Mouse (Mus musculus): Measurements from ENCODE around the gene Nup62cl. TPM values are rescaled to one million over a fixed set of nuclear protein-coding genes. Genes with fewer than 3 reads are reported as not detected.
A peak's percentile ranks its signal among the peaks of the same experiment; 100 is the strongest.

Gene Nup62cl
- 1.4 and 1.9 TPM in 2 replicates for polyA plus RNA-seq (2014; fragmentation: Nextera tagmentation; extraction: Ambion mirVana)

GRCm38 (mm10) chrX:140062135-140062975 lies at the start of gene Nup62cl, which contains the start of gene Pih1h3b:
Gene Nup62cl, minus strand, starts transcription at chrX:140062712.
Gene Pih1h3b, plus strand, starts transcription at chrX:140062879.
- H3K27me3 ChIP-seq (ENCODE audit: control insufficient read depth, insufficient read depth, low read length), result peaks cover 43% of the 10 kb centered on the region
- WGBS, result 19% methylated on average over 63 of the region's 64 CpGs
- peaks cover 13% of the 10 kb centered on the region for H3K9me3 ChIP-seq (ENCODE audit: control insufficient read depth, low read length)
- peak within 1 kb of the TSS; percentile 54 for H3K4me2 ChIP-seq (replicated peaks)
- DNase-seq (ENCODE audit: low spot score) (peak; percentile 28), ATAC-seq (ENCODE audit: low FRiP score) (peak; percentile 69; the same call in 1 of the 2 replicates)
- no peaks in the 10 kb centered on the region for H3K36me3 ChIP-seq (replicated peaks; ENCODE audit: control insufficient read depth, insufficient read depth)
- H3K4me1 ChIP-seq (replicated peaks; ENCODE audit: control insufficient read depth, insufficient read depth, low read length), result no peaks in the 10 kb centered on the region; the same call in 1 of the 2 replicates
- H3K4me3 ChIP-seq (replicated peaks; ENCODE audit: low read length), result peak within 1 kb of the TSS; percentile 36
- H3K9ac ChIP-seq, result no peak within 1 kb of the TSS
- no peak within 1 kb of the TSS for H3K27ac ChIP-seq

- H3K4me1 ChIP-seq (replicated peaks; ENCODE audit: control insufficient read depth, insufficient read depth, low read length), result no peaks in the 10 kb centered on the region
- H3K4me2 ChIP-seq (replicated peaks), result no peak overlapping the region
- DNase-seq (ENCODE audit: low spot score) (no peak), ATAC-seq (ENCODE audit: low FRiP score) (no peak)
- no peak overlapping the region for H3K9ac ChIP-seq
- no peak overlapping the region for H3K4me3 ChIP-seq (replicated peaks; ENCODE audit: low read length)
- H3K27me3 ChIP-seq (ENCODE audit: control insufficient read depth, insufficient read depth, low read length), result 0 out of 2 replicates have a peak, but pooled peaks cover 3% of the 10 kb centered on the region
- no peak overlapping the region for H3K27ac ChIP-seq
- H3K9me3 ChIP-seq (ENCODE audit: control insufficient read depth, low read length), result no peaks in the 10 kb centered on the region
- WGBS, result 77% methylated on average over 2 of the region's 2 CpGs
- no peaks in the 10 kb centered on the region for H3K36me3 ChIP-seq (replicated peaks; ENCODE audit: control insufficient read depth, insufficient read depth)
Observed at GRCm38 (mm10) chrX:140094066-140094465, 31.6 kb upstream of the Nup62cl start.

- Histone ChIP-seq H3K27ac (no peak overlapping the region), H3K27me3 (ENCODE audit: control insufficient read depth, insufficient read depth, low read length) (peaks cover 12% of the 10 kb centered on the region; the same call in 1 of the 2 replicates), H3K4me3 (replicated peaks; ENCODE audit: low read length) (no peak overlapping the region), H3K9ac (no peak overlapping the region), H3K4me2 (replicated peaks) (no peak overlapping the region), H3K9me3 (ENCODE audit: control insufficient read depth, low read length) (no peaks in the 10 kb centered on the region), H3K36me3 (replicated peaks; ENCODE audit: control insufficient read depth, insufficient read depth) (no peaks in the 10 kb centered on the region), H3K4me1 (replicated peaks; ENCODE audit: control insufficient read depth, insufficient read depth, low read length) (no peaks in the 10 kb centered on the region)
- DNase-seq (ENCODE audit: low spot score), result no peak
- no peak for ATAC-seq (ENCODE audit: low FRiP score)
- 97% methylated on average over 2 of the region's 2 CpGs for WGBS
Observed at GRCm38 (mm10) chrX:140082535-140082934, 20.0 kb upstream of the Nup62cl start.

- H3K4me2 ChIP-seq (replicated peaks), result peak overlapping the region; percentile 54
- H3K9ac ChIP-seq, result no peak overlapping the region
- no peaks in the 10 kb centered on the region; the same call in 1 of the 2 replicates for H3K4me1 ChIP-seq (replicated peaks; ENCODE audit: control insufficient read depth, insufficient read depth, low read length)
- H3K9me3 ChIP-seq (ENCODE audit: control insufficient read depth, low read length), result peaks cover 13% of the 10 kb centered on the region
- H3K4me3 ChIP-seq (replicated peaks; ENCODE audit: low read length), result peak overlapping the region; percentile 36
- 19% methylated on average over 66 of the region's 90 CpGs for WGBS
- H3K27me3 ChIP-seq (ENCODE audit: control insufficient read depth, insufficient read depth, low read length), result peaks cover 47% of the 10 kb centered on the region
- ATAC-seq (ENCODE audit: low FRiP score) (no peak), DNase-seq (ENCODE audit: low spot score) (no peak)
- no peak overlapping the region for H3K27ac ChIP-seq
- no peaks in the 10 kb centered on the region for H3K36me3 ChIP-seq (replicated peaks; ENCODE audit: control insufficient read depth, insufficient read depth)
Observed at GRCm38 (mm10) chrX:140060886-140061874, 1.3 kb downstream of the Nup62cl start.

- Histone ChIP-seq H3K4me3 (replicated peaks; ENCODE audit: low read length) (peak overlapping the region; percentile 56), H3K27me3 (ENCODE audit: control insufficient read depth, insufficient read depth, low read length) (no peaks in the 10 kb centered on the region), H3K27ac (no peak overlapping the region), H3K9ac (peak overlapping the region; percentile 20; the same call in 1 of the 2 replicates), H3K4me2 (replicated peaks) (peak overlapping the region; percentile 57; the same call in 1 of the 2 replicates), H3K4me1 (replicated peaks; ENCODE audit: control insufficient read depth, insufficient read depth, low read length) (no peaks in the 10 kb centered on the region), H3K9me3 (ENCODE audit: control insufficient read depth, low read length) (no peaks in the 10 kb centered on the region), H3K36me3 (replicated peaks; ENCODE audit: control insufficient read depth, insufficient read depth) (0 out of 2 replicates have a peak, but pooled peaks cover 5% of the 10 kb centered on the region)
- 79% methylated on average over 4 of the region's 4 CpGs for WGBS
- peak; percentile 31; the same call in 1 of the 2 replicates for ATAC-seq (ENCODE audit: low FRiP score)
- DNase-seq (ENCODE audit: low spot score), result no peak
Observed at GRCm38 (mm10) chrX:139998691-139999065, 63.8 kb downstream of the Nup62cl start.

- 16% methylated on average over 25 of the region's 25 CpGs for WGBS
- H3K4me3 ChIP-seq (replicated peaks; ENCODE audit: low read length), result peak within 1 kb of the TSS; percentile 56
- ATAC-seq (ENCODE audit: low FRiP score) (peak; percentile 93), DNase-seq (ENCODE audit: low spot score) (peak; percentile 67)
- no peaks in the 10 kb centered on the region for H3K9me3 ChIP-seq (ENCODE audit: control insufficient read depth, low read length)
- peak within 1 kb of the TSS; percentile 57 for H3K4me2 ChIP-seq (replicated peaks)
- H3K27ac ChIP-seq, result peak within 1 kb of the TSS; percentile 54; the same call in 1 of the 2 replicates
- peaks cover 5% of the 10 kb centered on the region; the same call in 1 of the 2 replicates for H3K36me3 ChIP-seq (replicated peaks; ENCODE audit: control insufficient read depth, insufficient read depth)
- H3K9ac ChIP-seq, result peak within 1 kb of the TSS; percentile 65
- no peaks in the 10 kb centered on the region for H3K27me3 ChIP-seq (ENCODE audit: control insufficient read depth, insufficient read depth, low read length)
- no peaks in the 10 kb centered on the region for H3K4me1 ChIP-seq (replicated peaks; ENCODE audit: control insufficient read depth, insufficient read depth, low read length)
Observed at GRCm38 (mm10) chrX:139997740-139998690, 64.5 kb downstream of the Nup62cl start, which contains the start of gene Rbm41. Gene Rbm41, minus strand, starts transcription at chrX:139998595.

GRCm38 (mm10) chrX:139982115-139982514 lies 80.4 kb downstream of the Nup62cl start:
- H3K9ac ChIP-seq, result no peak overlapping the region
- H3K36me3 ChIP-seq (replicated peaks; ENCODE audit: control insufficient read depth, insufficient read depth), result no peaks in the 10 kb centered on the region
- no peaks in the 10 kb centered on the region for H3K4me1 ChIP-seq (replicated peaks; ENCODE audit: control insufficient read depth, insufficient read depth, low read length)
- no peaks in the 10 kb centered on the region for H3K9me3 ChIP-seq (ENCODE audit: control insufficient read depth, low read length)
- 83% methylated on average over 5 of the region's 5 CpGs for WGBS
- DNase-seq (ENCODE audit: low spot score) (no peak), ATAC-seq (ENCODE audit: low FRiP score) (no peak)
- H3K4me3 ChIP-seq (replicated peaks; ENCODE audit: low read length), result no peak overlapping the region
- no peak overlapping the region for H3K4me2 ChIP-seq (replicated peaks)
- H3K27ac ChIP-seq, result no peak overlapping the region
- H3K27me3 ChIP-seq (ENCODE audit: control insufficient read depth, insufficient read depth, low read length), result no peaks in the 10 kb centered on the region

All from hindbrain, embryonic 14.5 days (tissue).